Mouse (Mus musculus): ENCODE results near the gene Ambra1. TPM values are rescaled to one million over a fixed set of nuclear protein-coding genes. Genes with fewer than 3 reads are reported as not detected.

The Ambra1 gene
- polyA plus RNA-seq, 1 experiment from 2014 or later: 7.3 TPM

GRCm38 (mm10) chr2:91931328-91932159 lies 201.6 kb downstream of the Ambra1 start:
- Histone ChIP-seq H3K27ac (ENCODE audit: low read length) (no peak overlapping the region), H3K4me1 (ENCODE audit: insufficient read depth, low read depth, low read length) (peaks cover 13% of the 10 kb centered on the region; the same call in 1 of the 2 replicates), H3K9me3 (ENCODE audit: low read length) (no peaks in the 10 kb centered on the region), H3K4me3 (ENCODE audit: low read depth, low read length) (peak overlapping the region; percentile 39), H3K27me3 (replicated peaks; ENCODE audit: insufficient read depth, low read length) (no peaks in the 10 kb centered on the region), H3K4me2 (replicated peaks; ENCODE audit: low read depth, low read length) (peak overlapping the region; percentile 61), H3K36me3 (ENCODE audit: insufficient read depth, low read length) (peaks cover 11% of the 10 kb centered on the region), H3K9ac (replicated peaks; ENCODE audit: low read depth) (peak overlapping the region; percentile 32; the same call in 1 of the 2 replicates)
- WGBS: 5% methylated on average over 41 of the region's 50 CpGs
- DNase-seq (ENCODE audit: low spot score) (peak; percentile 63), ATAC-seq (peak; percentile 55)
- TF ChIP-seq EP300 (IDR thresholded peaks at IDR 0.05) (no peak), CTCF (IDR thresholded peaks at IDR 0.05) (no peak)

DNA sequence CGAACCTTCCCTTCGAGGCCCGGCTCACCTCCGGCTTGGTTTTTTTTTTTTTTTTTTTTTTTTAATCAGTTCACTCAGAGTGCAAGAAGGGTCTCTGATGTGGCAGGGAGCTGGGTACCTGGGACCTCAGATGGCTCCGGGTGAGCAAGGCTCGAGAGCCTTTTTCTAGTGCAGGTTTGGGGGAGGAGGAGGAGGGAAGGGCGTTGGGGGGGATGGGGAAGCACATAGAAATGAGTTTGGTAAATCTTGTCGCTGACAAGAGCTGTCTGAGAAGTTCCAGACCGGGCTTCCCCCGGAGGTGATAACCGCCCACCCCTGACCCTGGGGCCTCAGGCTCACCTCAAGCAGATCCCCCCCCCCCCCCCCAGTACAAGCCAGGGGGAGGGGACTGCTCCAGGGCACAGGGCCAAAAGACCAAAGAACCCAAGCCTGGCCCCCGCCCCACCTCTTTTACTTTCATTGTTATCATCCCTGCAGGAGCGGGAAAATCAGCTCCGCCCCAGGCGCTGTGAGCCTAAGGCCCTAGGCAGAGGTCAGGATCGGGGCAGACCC lies 202.3 kb downstream of the Ambra1 start, which contains the start of gene Mdk:
Gene Mdk (minus strand): TSS at position 138 of the 552 bp plus-strand sequence.
- peaks cover 18% of the 10 kb centered on the region for H3K36me3 ChIP-seq (ENCODE audit: insufficient read depth, low read length)
- DNase-seq (ENCODE audit: low spot score) (no peak), ATAC-seq (no peak)
- 12% methylated on average over 14 of the region's 16 CpGs for WGBS
- H3K27ac ChIP-seq (ENCODE audit: low read length): no peak within 1 kb of the TSS
- H3K4me3 ChIP-seq (ENCODE audit: low read depth, low read length): peak within 1 kb of the TSS; percentile 39
- H3K27me3 ChIP-seq (replicated peaks; ENCODE audit: insufficient read depth, low read length): no peaks in the 10 kb centered on the region
- TF ChIP-seq CTCF (IDR thresholded peaks at IDR 0.05): no peak
- no peak for TF ChIP-seq EP300 (IDR thresholded peaks at IDR 0.05)
- H3K9ac ChIP-seq (replicated peaks; ENCODE audit: low read depth): peak within 1 kb of the TSS; percentile 32; the same call in 1 of the 2 replicates
- peak within 1 kb of the TSS; percentile 61 for H3K4me2 ChIP-seq (replicated peaks; ENCODE audit: low read depth, low read length)
- no peaks in the 10 kb centered on the region for H3K9me3 ChIP-seq (ENCODE audit: low read length)
- H3K4me1 ChIP-seq (ENCODE audit: insufficient read depth, low read depth, low read length): peaks cover 13% of the 10 kb centered on the region; the same call in 1 of the 2 replicates

- ATAC-seq: no peak
- Histone ChIP-seq H3K27me3 (replicated peaks; ENCODE audit: insufficient read depth, low read length) (no peaks in the 10 kb centered on the region), H3K4me3 (ENCODE audit: low read depth, low read length) (no peak overlapping the region), H3K4me1 (ENCODE audit: insufficient read depth, low read depth, low read length) (peaks cover 13% of the 10 kb centered on the region; the same call in 1 of the 2 replicates), H3K4me2 (replicated peaks; ENCODE audit: low read depth, low read length) (no peak overlapping the region), H3K9me3 (ENCODE audit: low read length) (no peaks in the 10 kb centered on the region), H3K9ac (replicated peaks; ENCODE audit: low read depth) (no peak overlapping the region), H3K27ac (ENCODE audit: low read length) (no peak overlapping the region), H3K36me3 (ENCODE audit: insufficient read depth, low read length) (peaks cover 24% of the 10 kb centered on the region)
- DNase-seq (ENCODE audit: low spot score): no peak
- no peak for TF ChIP-seq EP300 (IDR thresholded peaks at IDR 0.05)
- no peak for TF ChIP-seq CTCF (IDR thresholded peaks at IDR 0.05)
- WGBS: 36% methylated on average over 5 of the region's 6 CpGs
Observed at GRCm38 (mm10) chr2:91932737-91933350, 202.9 kb downstream of the Ambra1 start.

DNA sequence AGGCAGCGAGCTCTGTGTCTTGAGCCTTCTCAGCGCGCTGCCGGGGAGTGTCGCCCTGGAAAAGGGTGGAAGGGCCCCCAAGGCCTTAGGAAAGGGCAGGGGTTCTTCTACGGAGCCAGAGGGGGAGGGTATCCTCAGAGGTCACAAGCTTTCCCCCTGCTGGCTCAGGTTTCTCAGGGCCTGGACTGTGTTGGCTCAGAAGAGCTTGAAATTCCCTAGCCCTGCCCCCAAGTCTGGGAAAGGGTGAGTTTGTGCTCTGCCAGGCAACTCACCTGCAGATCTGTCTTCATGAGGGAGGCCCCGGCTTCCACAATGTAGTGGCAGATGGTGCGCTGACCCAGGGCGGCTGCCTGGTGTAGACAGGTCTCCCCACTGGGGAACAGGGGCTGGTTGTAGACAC lies 203.5 kb downstream of the Ambra1 start:
- Histone ChIP-seq H3K9ac (replicated peaks; ENCODE audit: low read depth) (no peak overlapping the region), H3K4me1 (ENCODE audit: insufficient read depth, low read depth, low read length) (peaks cover 13% of the 10 kb centered on the region; the same call in 1 of the 2 replicates), H3K4me2 (replicated peaks; ENCODE audit: low read depth, low read length) (no peak overlapping the region), H3K4me3 (ENCODE audit: low read depth, low read length) (no peak overlapping the region), H3K27me3 (replicated peaks; ENCODE audit: insufficient read depth, low read length) (no peaks in the 10 kb centered on the region), H3K36me3 (ENCODE audit: insufficient read depth, low read length) (peaks cover 30% of the 10 kb centered on the region), H3K9me3 (ENCODE audit: low read length) (no peaks in the 10 kb centered on the region), H3K27ac (ENCODE audit: low read length) (no peak overlapping the region)
- WGBS: 57% methylated on average over 9 of the region's 9 CpGs
- no peak for TF ChIP-seq CTCF (IDR thresholded peaks at IDR 0.05)
- no peak for TF ChIP-seq EP300 (IDR thresholded peaks at IDR 0.05)
- ATAC-seq: no peak
- no peak for DNase-seq (ENCODE audit: low spot score)

GRCm38 (mm10) chr2:91934016-91934415 lies 204.1 kb downstream of the Ambra1 start:
- DNase-seq (ENCODE audit: low spot score): no peak
- no peak overlapping the region for H3K27ac ChIP-seq (ENCODE audit: low read length)
- no peaks in the 10 kb centered on the region for H3K9me3 ChIP-seq (ENCODE audit: low read length)
- no peak for ATAC-seq
- H3K27me3 ChIP-seq (replicated peaks; ENCODE audit: insufficient read depth, low read length): no peaks in the 10 kb centered on the region
- H3K4me3 ChIP-seq (ENCODE audit: low read depth, low read length): no peak overlapping the region
- no peak overlapping the region for H3K4me2 ChIP-seq (replicated peaks; ENCODE audit: low read depth, low read length)
- 36% methylated on average over 8 of the region's 8 CpGs for WGBS
- peaks cover 13% of the 10 kb centered on the region; the same call in 1 of the 2 replicates for H3K4me1 ChIP-seq (ENCODE audit: insufficient read depth, low read depth, low read length)
- peaks cover 36% of the 10 kb centered on the region for H3K36me3 ChIP-seq (ENCODE audit: insufficient read depth, low read length)
- no peak overlapping the region for H3K9ac ChIP-seq (replicated peaks; ENCODE audit: low read depth)
- no peak for TF ChIP-seq EP300 (IDR thresholded peaks at IDR 0.05)
- no peak for TF ChIP-seq CTCF (IDR thresholded peaks at IDR 0.05)

Measured in lung, postnatal 0 days (tissue).